Mouse (Mus musculus) layer of hippocampus, postnatal 36 days (tissue): ENCODE results near the gene Limd2. TPM values are rescaled to one million over a fixed set of nuclear protein-coding genes. Genes with fewer than 3 reads are reported as not detected.
"Not testable (repeated sequence)": the region's sequence is repeated elsewhere in the genome, so short reads cannot be mapped to it uniquely, and the experiment has no call there.

ENCODE experiments used
- DNase-seq, 2 experiments: peaks; one replicate each; pipeline ENCODE4 v3.0.0; 2022
- total RNA-seq, 2 experiments: library from RNA; stranded (reverse); gene quantifications; 2 replicates each; pipeline ENCODE4 v1.2.3; 2021

The Limd2 gene
- total RNA-seq = 100 to 1,000 TPM; 138 to 144 TPM

- peak; percentile 90 to 91 for DNase-seq
These were observed at the start of gene Limd2, which contains the start of gene Gm10840 for GRCm38 (mm10) chr11:106160841-106161721. Gene Limd2 (minus strand): TSS chr11:106160860. Gene Gm10840 (plus strand): TSS chr11:106160850.

GRCm38 (mm10) chr11:106202123-106202465 lies 41.4 kb upstream of the Limd2 start, which contains the start of gene Strada:
Gene Strada (minus strand): TSS chr11:106202168.
- DNase-seq = no peak

GRCm38 (mm10) chr11:106201337-106202122 lies 40.9 kb upstream of the Limd2 start:
- no peak for DNase-seq

GRCm38 (mm10) chr11:106200756-106201155 lies 40.1 kb upstream of the Limd2 start:
- no peak for DNase-seq

- DNase-seq = not testable (repeated sequence)
These were observed 39.3 kb upstream of the Limd2 start for GRCm38 (mm10) chr11:106199997-106200396.

GRCm38 (mm10) chr11:106198277-106198676 lies 37.6 kb upstream of the Limd2 start:
- DNase-seq = no peak

GRCm38 (mm10) chr11:106195341-106195740 lies 34.7 kb upstream of the Limd2 start:
- DNase-seq = no peak

- DNase-seq = no peak
These were observed 34.2 kb upstream of the Limd2 start for GRCm38 (mm10) chr11:106194891-106195290.

GRCm38 (mm10) chr11:106194155-106194541 lies 33.5 kb upstream of the Limd2 start:
- no peak for DNase-seq

GRCm38 (mm10) chr11:106193371-106194154 lies 32.9 kb upstream of the Limd2 start:
- DNase-seq = peak; percentile 97

- DNase-seq = no peak
These were observed 32.2 kb upstream of the Limd2 start for GRCm38 (mm10) chr11:106192657-106193370.

GRCm38 (mm10) chr11:106192241-106192640 lies 31.6 kb upstream of the Limd2 start:
- no peak for DNase-seq

GRCm38 (mm10) chr11:106191716-106192115 lies 31.1 kb upstream of the Limd2 start:
- no peak for DNase-seq

GRCm38 (mm10) chr11:106187326-106187725 lies 26.7 kb upstream of the Limd2 start:
- no peak for DNase-seq

- DNase-seq = no peak
These were observed 19.8 kb upstream of the Limd2 start for GRCm38 (mm10) chr11:106180449-106180801.

- DNase-seq = peak in 1 of 2 experiments; percentile 50
These were observed 19.2 kb upstream of the Limd2 start for GRCm38 (mm10) chr11:106179711-106180448.

- no peak for DNase-seq
These were observed 17.5 kb upstream of the Limd2 start for GRCm38 (mm10) chr11:106178036-106178782.

GRCm38 (mm10) chr11:106176372-106176771 lies 15.7 kb upstream of the Limd2 start:
- DNase-seq = no peak

- no peak for DNase-seq
These were observed 14.4 kb upstream of the Limd2 start for GRCm38 (mm10) chr11:106175081-106175480.

- DNase-seq = no peak
These were observed 13.7 kb upstream of the Limd2 start for GRCm38 (mm10) chr11:106174372-106174771.
